Mouse (Mus musculus) megakaryocyte, embryonic 14.5 days (primary cell): ENCODE measurements around the gene Zfp593.

Source experiments
- FLI1 ChIP-seq: IDR thresholded peaks from 2 replicates; pipeline ENCODE4 v1.6.1; 2012; ENCODE audit warnings: low read length, inconsistent platforms, mixed read lengths
- GATA1 ChIP-seq: IDR thresholded peaks from 3 replicates; pipeline ENCODE4 v1.6.1; 2012; ENCODE audit warnings: mixed read lengths, low read length, inconsistent platforms, borderline replicate concordance

DNA sequence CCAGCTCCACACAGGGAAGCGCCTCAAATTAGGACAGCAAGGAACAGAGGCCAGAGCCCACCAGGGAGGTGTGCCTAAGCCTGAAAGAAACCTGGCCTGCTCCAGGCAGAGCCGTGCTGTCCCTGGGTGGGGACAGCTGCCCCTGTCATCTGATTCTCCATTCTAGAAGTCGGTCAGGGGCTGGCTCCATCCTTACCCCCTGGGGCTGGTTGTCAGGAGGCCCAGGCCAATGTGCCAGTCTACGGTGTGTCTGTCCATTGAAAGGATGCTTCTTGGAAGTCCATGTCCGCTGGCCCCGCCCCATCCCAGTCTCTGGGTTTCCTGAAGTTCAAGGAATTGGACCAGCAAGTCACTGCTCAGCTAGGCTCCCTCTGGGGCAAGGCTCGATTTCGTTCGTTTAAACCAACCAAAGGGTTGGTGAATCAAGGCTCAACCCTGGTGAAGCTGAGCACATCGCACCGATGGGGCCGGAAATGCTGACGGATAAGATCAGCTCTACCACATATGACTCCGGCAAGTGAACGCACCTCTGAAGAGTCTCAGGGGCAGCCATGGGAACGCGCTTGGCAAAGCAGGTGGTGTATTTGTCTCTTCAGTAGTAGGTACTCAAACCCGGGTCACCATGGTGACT is 47.8 kb upstream of the Zfp593 start:
- TF ChIP-seq GATA1 = no peak
- TF ChIP-seq FLI1 = no peak
